Mouse (Mus musculus): Measurements from ENCODE around the gene Col11a2. TPM values are rescaled to one million over a fixed set of nuclear protein-coding genes. Genes with fewer than 3 reads are reported as not detected.
"Not testable (repeated sequence)": the region's sequence is repeated elsewhere in the genome, so short reads cannot be mapped to it uniquely, and the experiment has no call there.

Col11a2 gene
- polyA plus RNA-seq (2011; ENCODE audit: insufficient read length, low read depth, missing spikeins), result 0.37 and 0.45 TPM in 2 replicates

- Histone ChIP-seq H3K4me3 (ENCODE audit: insufficient read depth, low read length) (no peak within 1 kb of the TSS), H3K27ac (ENCODE audit: insufficient read depth, low read length) (no peak within 1 kb of the TSS), H3K4me1 (ENCODE audit: control insufficient read depth, insufficient read depth, low read length) (no peaks in the 10 kb centered on the region)
- no peak for TF ChIP-seq CTCF (IDR thresholded peaks at IDR 0.05; ENCODE audit: borderline replicate concordance, insufficient read depth, low read length)
- no peak for TF ChIP-seq POLR2A (IDR thresholded peaks at IDR 0.05; ENCODE audit: low read depth, low read length)
Observed at GRCm38 (mm10) chr17:34038878-34039561, at the start of gene Col11a2. Col11a2 (plus strand) TSS chr17:34039437.

GRCm38 (mm10) chr17:33991788-33992664 lies 47.2 kb upstream of the Col11a2 start:
- H3K4me1 ChIP-seq (ENCODE audit: control insufficient read depth, insufficient read depth, low read length), result no peaks in the 10 kb centered on the region
- no peak overlapping the region for H3K4me3 ChIP-seq (ENCODE audit: insufficient read depth, low read length)
- TF ChIP-seq POLR2A (IDR thresholded peaks at IDR 0.05; ENCODE audit: low read depth, low read length), result no peak
- TF ChIP-seq CTCF (IDR thresholded peaks at IDR 0.05; ENCODE audit: borderline replicate concordance, insufficient read depth, low read length), result peak; percentile 60; the same call in 1 of the 2 replicates
- H3K27ac ChIP-seq (ENCODE audit: insufficient read depth, low read length), result no peak overlapping the region

- Histone ChIP-seq H3K27ac (ENCODE audit: insufficient read depth, low read length) (no peak overlapping the region), H3K4me3 (ENCODE audit: insufficient read depth, low read length) (no peak overlapping the region), H3K4me1 (ENCODE audit: control insufficient read depth, insufficient read depth, low read length) (no peaks in the 10 kb centered on the region)
- TF ChIP-seq CTCF (IDR thresholded peaks at IDR 0.05; ENCODE audit: borderline replicate concordance, insufficient read depth, low read length) (no peak), POLR2A (IDR thresholded peaks at IDR 0.05; ENCODE audit: low read depth, low read length) (no peak)
Observed at GRCm38 (mm10) chr17:33994959-33995358, 44.3 kb upstream of the Col11a2 start.

- Histone ChIP-seq H3K27ac (ENCODE audit: insufficient read depth, low read length) (no peak overlapping the region), H3K4me3 (ENCODE audit: insufficient read depth, low read length) (no peak overlapping the region), H3K4me1 (ENCODE audit: control insufficient read depth, insufficient read depth, low read length) (no peaks in the 10 kb centered on the region)
- no peak for TF ChIP-seq CTCF (IDR thresholded peaks at IDR 0.05; ENCODE audit: borderline replicate concordance, insufficient read depth, low read length)
- no peak for TF ChIP-seq POLR2A (IDR thresholded peaks at IDR 0.05; ENCODE audit: low read depth, low read length)
Observed at GRCm38 (mm10) chr17:33995651-33996050, 43.6 kb upstream of the Col11a2 start.

DNA sequence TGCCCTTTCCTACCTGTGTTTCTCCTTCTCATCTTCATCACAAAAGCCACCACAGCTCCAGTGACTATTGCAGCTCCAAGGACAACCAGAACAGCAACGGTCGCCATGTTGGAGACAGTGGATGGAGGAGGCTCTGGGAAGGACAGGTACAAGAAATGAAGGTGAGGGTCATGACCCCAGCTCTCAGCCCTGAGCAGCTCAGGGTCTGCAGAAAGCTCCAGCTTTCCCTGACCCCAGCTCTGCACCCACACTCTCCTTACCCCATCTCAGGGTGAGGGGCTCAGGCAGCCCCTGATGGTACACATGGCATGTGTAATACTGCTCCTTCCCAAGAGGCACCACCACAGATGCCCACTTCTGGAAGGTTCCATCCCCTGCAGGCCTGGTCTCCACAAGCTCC lies 42.2 kb upstream of the Col11a2 start:
- H3K4me3 ChIP-seq (ENCODE audit: insufficient read depth, low read length); H3K27ac ChIP-seq (ENCODE audit: insufficient read depth, low read length); H3K4me1 ChIP-seq (ENCODE audit: control insufficient read depth, insufficient read depth, low read length): not testable (repeated sequence)

DNA sequence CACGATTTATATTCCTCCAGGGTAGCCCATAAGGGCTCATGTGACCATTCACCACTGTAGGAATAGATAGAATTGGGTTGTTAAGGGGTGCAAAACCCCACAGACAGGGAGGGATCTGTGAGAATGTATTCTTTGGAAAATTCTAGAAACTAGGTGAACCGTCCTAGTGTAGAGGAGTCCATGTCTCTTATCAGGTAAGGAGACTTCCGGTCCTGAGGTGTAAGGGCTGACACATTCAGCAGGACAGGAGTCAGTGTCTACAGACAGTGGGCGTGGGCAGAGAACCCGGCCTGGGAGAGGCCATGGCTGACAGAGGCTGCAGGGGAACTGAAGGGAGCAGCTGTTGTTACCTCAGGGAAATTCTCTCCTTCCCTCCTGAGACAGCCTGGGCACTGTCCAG lies 40.5 kb upstream of the Col11a2 start:
- H3K4me3 ChIP-seq (ENCODE audit: insufficient read depth, low read length), result peak overlapping the region; percentile 57; the same call in 1 of the 2 replicates
- not testable (repeated sequence) for H3K4me1 ChIP-seq (ENCODE audit: control insufficient read depth, insufficient read depth, low read length); H3K27ac ChIP-seq (ENCODE audit: insufficient read depth, low read length)

DNA sequence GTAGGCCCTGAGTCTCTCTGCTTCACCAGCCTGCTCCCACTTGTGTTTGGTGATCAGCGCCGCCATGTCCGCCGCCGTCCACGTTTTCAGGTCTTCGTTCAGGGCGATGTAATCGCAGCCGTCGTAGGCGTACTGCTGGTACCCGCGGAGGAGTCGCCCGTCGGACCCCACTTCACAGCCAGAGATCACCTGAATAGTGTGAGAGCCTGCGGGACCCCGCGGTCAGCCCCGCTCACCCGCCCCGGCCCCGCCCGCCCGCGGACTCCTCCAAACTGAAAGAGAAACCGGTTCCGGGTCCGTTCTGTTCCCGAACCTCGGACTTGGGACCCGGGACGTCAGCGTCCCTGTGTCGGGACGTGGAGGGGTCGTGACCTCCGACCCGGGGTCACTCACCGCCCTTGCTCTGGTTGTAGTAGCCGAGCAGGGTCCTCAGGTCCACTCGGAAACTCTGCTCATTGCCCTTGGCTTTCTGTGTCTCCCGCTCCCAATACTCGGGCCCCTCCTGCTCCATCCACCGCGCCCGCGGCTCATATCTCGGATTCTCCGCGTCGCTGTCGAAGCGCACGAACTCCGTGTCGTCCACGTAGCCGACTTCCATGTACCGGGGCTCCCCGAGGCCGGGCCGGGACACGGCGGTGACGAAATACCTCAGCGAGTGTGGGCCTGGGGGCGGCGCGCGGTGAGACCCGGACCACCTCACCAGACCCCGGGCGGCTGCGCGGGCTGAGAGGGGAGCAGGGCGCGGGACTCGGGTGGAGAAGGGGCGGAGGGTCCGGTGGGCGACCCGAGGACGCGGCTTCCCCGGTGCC lies 39.7 kb upstream of the Col11a2 start:
- TF ChIP-seq CTCF (IDR thresholded peaks at IDR 0.05; ENCODE audit: borderline replicate concordance, insufficient read depth, low read length), result no peak
- no peak for TF ChIP-seq POLR2A (IDR thresholded peaks at IDR 0.05; ENCODE audit: low read depth, low read length)
- H3K4me1 ChIP-seq (ENCODE audit: control insufficient read depth, insufficient read depth, low read length), result no peaks in the 10 kb centered on the region
- no peak overlapping the region for H3K27ac ChIP-seq (ENCODE audit: insufficient read depth, low read length)
- peak overlapping the region; percentile 57 for H3K4me3 ChIP-seq (ENCODE audit: insufficient read depth, low read length)

DNA sequence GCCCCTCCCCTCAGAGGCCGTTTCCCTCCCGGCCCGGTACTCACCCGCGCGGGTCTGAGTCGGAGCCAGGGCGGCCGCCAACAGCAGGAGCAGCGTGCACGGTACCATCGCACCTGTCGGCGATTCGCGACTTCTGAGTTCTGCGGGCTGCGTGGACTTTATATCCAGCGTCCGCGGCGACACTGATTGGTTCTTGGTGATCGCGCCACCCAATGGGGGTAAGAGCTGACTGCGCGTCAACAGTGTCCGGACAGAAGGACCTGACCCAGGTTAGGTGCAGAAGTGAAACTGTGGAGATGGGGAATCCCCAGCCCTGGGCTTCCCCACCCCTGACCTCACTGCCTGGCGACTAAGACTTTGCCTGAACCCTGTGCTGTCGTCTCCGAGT lies 39.1 kb upstream of the Col11a2 start, which contains the start of gene H2-K1:
TSS of gene H2-K1 (minus strand) at position 198 of the 388 bp plus-strand sequence.
- TF ChIP-seq POLR2A (IDR thresholded peaks at IDR 0.05; ENCODE audit: low read depth, low read length) (peak; percentile 96), CTCF (IDR thresholded peaks at IDR 0.05; ENCODE audit: borderline replicate concordance, insufficient read depth, low read length) (no peak)
- H3K4me1 ChIP-seq (ENCODE audit: control insufficient read depth, insufficient read depth, low read length), result no peaks in the 10 kb centered on the region
- peak within 1 kb of the TSS; percentile 57 for H3K4me3 ChIP-seq (ENCODE audit: insufficient read depth, low read length)
- H3K27ac ChIP-seq (ENCODE audit: insufficient read depth, low read length), result no peak within 1 kb of the TSS

DNA sequence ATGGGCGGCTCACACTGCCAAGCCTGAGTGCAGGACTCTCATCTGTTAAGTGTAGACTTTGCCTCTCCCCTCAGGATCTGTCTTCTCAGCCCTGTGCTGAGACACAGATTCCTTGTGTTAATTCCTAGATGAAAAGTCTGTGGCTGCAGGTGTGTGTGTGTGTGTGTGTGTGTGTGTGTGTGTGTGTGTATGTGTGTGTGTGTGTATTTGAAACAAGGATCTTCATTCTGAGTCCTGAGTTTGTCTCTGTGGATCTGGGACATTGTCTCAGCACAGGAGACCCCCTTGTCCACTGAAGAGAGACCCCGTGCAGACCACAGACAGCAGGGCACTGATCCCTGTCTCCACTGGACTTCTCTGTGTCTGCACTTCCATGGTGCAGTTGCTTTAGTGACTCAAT lies 38.4 kb upstream of the Col11a2 start:
- H3K4me1 ChIP-seq (ENCODE audit: control insufficient read depth, insufficient read depth, low read length); H3K4me3 ChIP-seq (ENCODE audit: insufficient read depth, low read length): not testable (repeated sequence)

DNA sequence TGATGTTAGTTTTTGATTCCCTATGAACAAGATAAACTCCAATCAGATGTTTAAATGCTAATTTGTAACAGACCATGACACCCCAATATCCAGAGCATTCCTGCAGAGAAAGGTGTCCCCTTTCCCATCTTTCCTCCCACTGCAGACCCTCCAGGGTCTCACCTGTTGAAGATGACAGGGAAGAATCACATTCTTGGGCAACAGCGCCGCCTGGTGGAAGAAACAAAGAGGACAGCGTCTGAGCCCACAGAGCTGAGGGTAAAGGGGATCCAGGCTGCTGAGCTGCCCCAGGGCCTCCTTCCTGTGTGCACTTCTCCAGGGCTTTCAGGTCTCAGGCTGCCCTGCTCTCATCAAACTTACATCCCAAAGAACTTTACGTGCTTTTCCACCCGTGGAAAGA lies 35.8 kb upstream of the Col11a2 start:
- TF ChIP-seq POLR2A (IDR thresholded peaks at IDR 0.05; ENCODE audit: low read depth, low read length), result no peak
- no peak for TF ChIP-seq CTCF (IDR thresholded peaks at IDR 0.05; ENCODE audit: borderline replicate concordance, insufficient read depth, low read length)
- Histone ChIP-seq H3K4me3 (ENCODE audit: insufficient read depth, low read length) (no peak overlapping the region), H3K27ac (ENCODE audit: insufficient read depth, low read length) (no peak overlapping the region), H3K4me1 (ENCODE audit: control insufficient read depth, insufficient read depth, low read length) (no peaks in the 10 kb centered on the region)

More for the DNA sequence above, 38.4 kb upstream of the Col11a2 start:
- H3K27ac ChIP-seq (ENCODE audit: insufficient read depth, low read length), result not testable (repeated sequence)
